Mouse (Mus musculus): ENCODE measurements around the gene Rspo4. TPM values are rescaled to one million over a fixed set of nuclear protein-coding genes. Genes with fewer than 3 reads are reported as not detected.

The Rspo4 gene
- polyA plus RNA-seq, 1 experiment, result not detected

GRCm38 (mm10) chr2:151914120-151914519, 71.4 kb downstream of the Rspo4 start:
- TF ChIP-seq POLR2A (IDR thresholded peaks at IDR 0.05; ENCODE audit: borderline replicate concordance, insufficient read depth, low read length) (no peak), CTCF (IDR thresholded peaks at IDR 0.05; ENCODE audit: borderline replicate concordance, insufficient read depth, low read depth, low read length) (no peak)
- H3K27ac ChIP-seq (ENCODE audit: insufficient read depth, low read length), result no peak overlapping the region
- no peaks in the 10 kb centered on the region for H3K4me1 ChIP-seq (ENCODE audit: control insufficient read depth, insufficient read depth, low read length)

GRCm38 (mm10) chr2:151915111-151915510, 72.4 kb downstream of the Rspo4 start:
- H3K4me3 ChIP-seq (replicated peaks; ENCODE audit: insufficient read depth, low read depth, low read length), result no peak overlapping the region
- no peak for DNase-seq
- no peak overlapping the region for H3K27ac ChIP-seq (ENCODE audit: insufficient read depth, low read length)
- TF ChIP-seq CTCF (IDR thresholded peaks at IDR 0.05; ENCODE audit: borderline replicate concordance, insufficient read depth, low read depth, low read length) (no peak), POLR2A (IDR thresholded peaks at IDR 0.05; ENCODE audit: borderline replicate concordance, insufficient read depth, low read length) (no peak)
- no peaks in the 10 kb centered on the region for H3K27me3 ChIP-seq (ENCODE audit: control insufficient read depth, insufficient read depth, low read length)
- H3K4me1 ChIP-seq (ENCODE audit: control insufficient read depth, insufficient read depth, low read length), result no peaks in the 10 kb centered on the region
- 29% methylated on average over 2 of the region's 2 CpGs for WGBS

More at GRCm38 (mm10) chr2:151914120-151914519, 71.4 kb downstream of the Rspo4 start:
- DNase-seq, result no peak
- 85% methylated on average over 5 of the region's 5 CpGs for WGBS
- H3K27me3 ChIP-seq (ENCODE audit: control insufficient read depth, insufficient read depth, low read length), result no peaks in the 10 kb centered on the region
- H3K4me3 ChIP-seq (replicated peaks; ENCODE audit: insufficient read depth, low read depth, low read length), result no peak overlapping the region

GRCm38 (mm10) chr2:151916061-151916831, 73.5 kb downstream of the Rspo4 start:
- WGBS, result 36% methylated on average over 13 of the region's 13 CpGs
- Histone ChIP-seq H3K4me3 (replicated peaks; ENCODE audit: insufficient read depth, low read depth, low read length) (no peak overlapping the region), H3K4me1 (ENCODE audit: control insufficient read depth, insufficient read depth, low read length) (no peaks in the 10 kb centered on the region), H3K27me3 (ENCODE audit: control insufficient read depth, insufficient read depth, low read length) (no peaks in the 10 kb centered on the region), H3K27ac (ENCODE audit: insufficient read depth, low read length) (no peak overlapping the region)
- no peak for DNase-seq
- TF ChIP-seq CTCF (IDR thresholded peaks at IDR 0.05; ENCODE audit: borderline replicate concordance, insufficient read depth, low read depth, low read length) (no peak), POLR2A (IDR thresholded peaks at IDR 0.05; ENCODE audit: borderline replicate concordance, insufficient read depth, low read length) (no peak)

- no peak overlapping the region for H3K4me3 ChIP-seq (replicated peaks; ENCODE audit: insufficient read depth, low read depth, low read length)
These were observed 76.4 kb downstream of the Rspo4 start for GRCm38 (mm10) chr2:151919140-151919539.

GRCm38 (mm10) chr2:151921068-151921467, 78.3 kb downstream of the Rspo4 start:
- 72% methylated on average over 8 of the region's 8 CpGs for WGBS
- H3K4me1 ChIP-seq (ENCODE audit: control insufficient read depth, insufficient read depth, low read length), result no peaks in the 10 kb centered on the region
- no peak overlapping the region for H3K27ac ChIP-seq (ENCODE audit: insufficient read depth, low read length)
- DNase-seq, result no peak
- no peak for TF ChIP-seq CTCF (IDR thresholded peaks at IDR 0.05; ENCODE audit: borderline replicate concordance, insufficient read depth, low read depth, low read length)
- H3K27me3 ChIP-seq (ENCODE audit: control insufficient read depth, insufficient read depth, low read length), result no peaks in the 10 kb centered on the region
- no peak overlapping the region for H3K4me3 ChIP-seq (replicated peaks; ENCODE audit: insufficient read depth, low read depth, low read length)

More at GRCm38 (mm10) chr2:151919140-151919539, 76.4 kb downstream of the Rspo4 start:
- Histone ChIP-seq H3K27ac (ENCODE audit: insufficient read depth, low read length) (no peak overlapping the region), H3K4me1 (ENCODE audit: control insufficient read depth, insufficient read depth, low read length) (no peaks in the 10 kb centered on the region), H3K27me3 (ENCODE audit: control insufficient read depth, insufficient read depth, low read length) (no peaks in the 10 kb centered on the region)
- DNase-seq, result no peak
- TF ChIP-seq POLR2A (IDR thresholded peaks at IDR 0.05; ENCODE audit: borderline replicate concordance, insufficient read depth, low read length), result no peak
- no peak for TF ChIP-seq CTCF (IDR thresholded peaks at IDR 0.05; ENCODE audit: borderline replicate concordance, insufficient read depth, low read depth, low read length)
- 66% methylated on average over 9 of the region's 9 CpGs for WGBS

- no peak overlapping the region for H3K27ac ChIP-seq (ENCODE audit: insufficient read depth, low read length)
- DNase-seq, result no peak
- H3K4me3 ChIP-seq (replicated peaks; ENCODE audit: insufficient read depth, low read depth, low read length), result no peak overlapping the region
- no peaks in the 10 kb centered on the region for H3K4me1 ChIP-seq (ENCODE audit: control insufficient read depth, insufficient read depth, low read length)
- 63% methylated on average over 4 of the region's 4 CpGs for WGBS
- H3K27me3 ChIP-seq (ENCODE audit: control insufficient read depth, insufficient read depth, low read length), result no peaks in the 10 kb centered on the region
- TF ChIP-seq POLR2A (IDR thresholded peaks at IDR 0.05; ENCODE audit: borderline replicate concordance, insufficient read depth, low read length) (no peak), CTCF (IDR thresholded peaks at IDR 0.05; ENCODE audit: borderline replicate concordance, insufficient read depth, low read depth, low read length) (no peak)
These were observed 78.9 kb downstream of the Rspo4 start for GRCm38 (mm10) chr2:151921596-151921995.

Other genes with a start within 250 kb of the Rspo4 start
- gene Snph, start 210.3 kb upstream of the Rspo4 start, polyA plus RNA-seq (2012; rRNA removed), result 119 and 131 TPM in 2 replicates
- 0.10 and 0.13 TPM in 2 replicates for gene Rad21l, start 174.4 kb upstream of the Rspo4 start, polyA plus RNA-seq (2012; rRNA removed)
- 6.8 and 6.9 TPM in 2 replicates for gene Tmem74b, start 140.9 kb upstream of the Rspo4 start, polyA plus RNA-seq (2012; rRNA removed)
- gene Psmf1, start 98.7 kb upstream of the Rspo4 start, polyA plus RNA-seq (2012; rRNA removed), result 49.5 and 50.4 TPM in 2 replicates
- gene Angpt4, start 68.3 kb downstream of the Rspo4 start, polyA plus RNA-seq (2012; rRNA removed), result 0.23 and 0.25 TPM in 2 replicates
- 8.3 and 8.9 TPM in 2 replicates for gene Fam110a, start 137.3 kb downstream of the Rspo4 start, polyA plus RNA-seq (2012; rRNA removed)
- 2.1 and 2.6 TPM in 2 replicates for gene Slc52a3, start 153.6 kb downstream of the Rspo4 start, polyA plus RNA-seq (2012; rRNA removed)
- 14.8 and 15.4 TPM in 2 replicates for gene Scrt2, start 238.6 kb downstream of the Rspo4 start, polyA plus RNA-seq (2012; rRNA removed)

All from cerebellum, adult 2 months (tissue).